Mouse (Mus musculus) spleen, postnatal 10 days (tissue): ENCODE results near the gene Me3.

ENCODE experiments used
- DNase-seq, 2 experiments: peaks; one replicate each; pipeline ENCODE4 v3.0.0; 2021 to 2022; ENCODE audit warnings: low spot score in 2 of 2

Gene Me3

GRCm38 (mm10) chr7:89833521-89833920, 201.3 kb downstream of the Me3 start:
- DNase-seq = no peak

- DNase-seq = no peak
Observed at GRCm38 (mm10) chr7:89835566-89835965, 203.4 kb downstream of the Me3 start.

GRCm38 (mm10) chr7:89836676-89837075, 204.5 kb downstream of the Me3 start:
- DNase-seq = no peak

GRCm38 (mm10) chr7:89837841-89838240, 205.6 kb downstream of the Me3 start:
- no peak for DNase-seq

GRCm38 (mm10) chr7:89839721-89840120, 207.5 kb downstream of the Me3 start:
- DNase-seq = no peak

- DNase-seq = peak; percentile 24 to 68
Observed at GRCm38 (mm10) chr7:89841670-89842403, 209.6 kb downstream of the Me3 start.

GRCm38 (mm10) chr7:89842404-89842715, 210.2 kb downstream of the Me3 start:
- DNase-seq = no peak

GRCm38 (mm10) chr7:89843121-89843520, 210.9 kb downstream of the Me3 start:
- DNase-seq = no peak

- DNase-seq = peak; percentile 9 to 35
Observed at GRCm38 (mm10) chr7:89843533-89843932, 211.3 kb downstream of the Me3 start.

GRCm38 (mm10) chr7:89845669-89846068, 213.5 kb downstream of the Me3 start:
- DNase-seq = no peak

- no peak for DNase-seq
Observed at GRCm38 (mm10) chr7:89850510-89850909, 218.3 kb downstream of the Me3 start.

GRCm38 (mm10) chr7:89852158-89853095, 220.2 kb downstream of the Me3 start:
- DNase-seq = no peak

GRCm38 (mm10) chr7:89853131-89853530, 220.9 kb downstream of the Me3 start:
- DNase-seq = no peak

- DNase-seq = no peak
Observed at GRCm38 (mm10) chr7:89855196-89855595, 223.0 kb downstream of the Me3 start.

- DNase-seq = no peak
Observed at GRCm38 (mm10) chr7:89856440-89857217, 224.4 kb downstream of the Me3 start.

GRCm38 (mm10) chr7:89864769-89865168, 232.6 kb downstream of the Me3 start:
- DNase-seq = no peak

GRCm38 (mm10) chr7:89867221-89867620, 235.0 kb downstream of the Me3 start:
- no peak for DNase-seq

GRCm38 (mm10) chr7:89879686-89880085, 247.5 kb downstream of the Me3 start:
- no peak for DNase-seq

GRCm38 (mm10) chr7:89884551-89884950, 252.4 kb downstream of the Me3 start:
- no peak for DNase-seq

- no peak for DNase-seq
Observed at GRCm38 (mm10) chr7:89891412-89891811, 259.2 kb downstream of the Me3 start.

- DNase-seq = peak in 1 of 2 experiments; percentile 32
Observed at GRCm38 (mm10) chr7:89891856-89892255, 259.7 kb downstream of the Me3 start.

- DNase-seq = no peak
Observed at GRCm38 (mm10) chr7:89903007-89903406, 270.8 kb downstream of the Me3 start.
